Mouse (Mus musculus): ENCODE results near the gene Tmem63a. TPM values are rescaled to one million over a fixed set of nuclear protein-coding genes. Genes with fewer than 3 reads are reported as not detected.

Tmem63a gene
- polyA plus RNA-seq, 1 experiment from 2014 or later = 1.2 TPM

- no peaks in the 10 kb centered on the region for H3K27me3 ChIP-seq (ENCODE audit: control insufficient read depth, insufficient read depth, low read depth, low read length)
- no peaks in the 10 kb centered on the region for H3K9me3 ChIP-seq (replicated peaks; ENCODE audit: control insufficient read depth, low read length, poor library complexity, severe bottlenecking)
- no peak overlapping the region for H3K27ac ChIP-seq (ENCODE audit: low read length)
- peaks cover 5% of the 10 kb centered on the region; the same call in 1 of the 2 replicates for H3K36me3 ChIP-seq (ENCODE audit: control insufficient read depth, insufficient read depth, low read length)
- WGBS = 61% methylated on average over 6 of the region's 6 CpGs
- no peak for ATAC-seq
- H3K4me3 ChIP-seq (ENCODE audit: low read depth, low read length) = peak overlapping the region; percentile 91
- H3K4me1 ChIP-seq (ENCODE audit: control insufficient read depth, insufficient read depth, low read length) = peaks cover 17% of the 10 kb centered on the region
- H3K9ac ChIP-seq (ENCODE audit: low read depth, low read length) = peak overlapping the region; percentile 96
- H3K4me2 ChIP-seq (ENCODE audit: low read length) = peak overlapping the region; percentile 96
Measured at GRCm38 (mm10) chr1:180905307-180905706, 36.8 kb upstream of the Tmem63a start.

DNA sequence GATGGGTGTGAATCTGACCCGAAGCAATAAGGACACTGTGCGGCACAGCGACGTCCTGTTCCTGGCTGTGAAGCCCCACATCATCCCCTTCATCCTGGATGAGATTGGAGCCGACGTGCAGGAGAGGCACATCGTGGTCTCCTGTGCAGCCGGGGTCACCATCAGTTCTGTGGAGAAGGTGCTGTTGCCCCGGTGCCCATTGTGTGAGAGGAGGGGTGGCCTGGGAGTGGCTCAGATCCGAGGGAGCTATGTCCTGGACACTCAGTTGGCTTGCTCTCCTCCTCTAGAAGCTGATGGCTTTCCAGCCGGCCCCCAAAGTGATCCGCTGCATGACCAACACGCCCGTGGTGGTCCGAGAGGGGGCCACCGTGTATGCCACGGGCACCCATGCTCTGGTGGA, 36.3 kb upstream of the Tmem63a start:
- Histone ChIP-seq H3K9ac (ENCODE audit: low read depth, low read length) (peak overlapping the region; percentile 96), H3K36me3 (ENCODE audit: control insufficient read depth, insufficient read depth, low read length) (peaks cover 5% of the 10 kb centered on the region; the same call in 1 of the 2 replicates), H3K27me3 (ENCODE audit: control insufficient read depth, insufficient read depth, low read depth, low read length) (no peaks in the 10 kb centered on the region), H3K27ac (ENCODE audit: low read length) (no peak overlapping the region), H3K4me1 (ENCODE audit: control insufficient read depth, insufficient read depth, low read length) (peaks cover 17% of the 10 kb centered on the region), H3K9me3 (replicated peaks; ENCODE audit: control insufficient read depth, low read length, poor library complexity, severe bottlenecking) (no peaks in the 10 kb centered on the region), H3K4me3 (ENCODE audit: low read depth, low read length) (no peak overlapping the region), H3K4me2 (ENCODE audit: low read length) (peak overlapping the region; percentile 96)
- no peak for ATAC-seq
- 94% methylated on average over 17 of the region's 17 CpGs for WGBS

DNA sequence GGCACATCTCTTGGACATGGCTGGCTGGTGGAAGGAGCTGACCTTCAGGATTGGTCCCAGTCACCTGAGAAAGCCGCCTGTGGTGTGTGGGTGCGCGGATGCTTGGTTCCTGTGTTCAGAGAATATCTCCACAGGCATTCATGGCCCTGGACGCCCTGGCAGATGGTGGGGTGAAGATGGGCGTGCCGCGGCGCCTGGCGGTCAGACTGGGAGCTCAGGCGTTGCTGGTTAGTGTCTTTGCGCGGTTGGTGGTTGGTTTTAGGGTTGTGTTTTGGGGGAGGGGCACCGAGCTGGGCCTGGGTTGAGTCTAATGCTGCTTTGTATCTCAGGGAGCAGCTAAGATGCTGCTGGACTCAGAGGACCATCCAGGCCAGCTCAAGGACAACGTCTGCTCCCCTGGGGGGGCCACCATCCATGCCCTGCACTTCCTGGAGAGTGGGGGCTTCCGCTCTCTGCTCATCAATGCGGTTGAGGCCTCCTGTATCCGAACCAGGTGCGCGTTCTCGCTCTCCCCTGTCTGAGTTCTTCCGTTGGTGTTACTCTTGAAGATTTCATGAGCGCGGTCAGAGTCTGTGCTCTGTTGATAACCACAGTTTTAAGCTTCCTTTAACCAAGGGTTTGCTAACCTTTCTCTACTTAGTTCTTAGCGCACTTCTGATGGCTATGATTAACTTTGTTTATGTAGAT, 35.5 kb upstream of the Tmem63a start:
- WGBS = 93% methylated on average over 24 of the region's 24 CpGs
- Histone ChIP-seq H3K9me3 (replicated peaks; ENCODE audit: control insufficient read depth, low read length, poor library complexity, severe bottlenecking) (no peaks in the 10 kb centered on the region), H3K4me1 (ENCODE audit: control insufficient read depth, insufficient read depth, low read length) (peaks cover 17% of the 10 kb centered on the region), H3K27me3 (ENCODE audit: control insufficient read depth, insufficient read depth, low read depth, low read length) (no peaks in the 10 kb centered on the region), H3K27ac (ENCODE audit: low read length) (no peak overlapping the region), H3K36me3 (ENCODE audit: control insufficient read depth, insufficient read depth, low read length) (peaks cover 5% of the 10 kb centered on the region; the same call in 1 of the 2 replicates), H3K9ac (ENCODE audit: low read depth, low read length) (no peak overlapping the region), H3K4me2 (ENCODE audit: low read length) (no peak overlapping the region), H3K4me3 (ENCODE audit: low read depth, low read length) (no peak overlapping the region)
- no peak for ATAC-seq

DNA sequence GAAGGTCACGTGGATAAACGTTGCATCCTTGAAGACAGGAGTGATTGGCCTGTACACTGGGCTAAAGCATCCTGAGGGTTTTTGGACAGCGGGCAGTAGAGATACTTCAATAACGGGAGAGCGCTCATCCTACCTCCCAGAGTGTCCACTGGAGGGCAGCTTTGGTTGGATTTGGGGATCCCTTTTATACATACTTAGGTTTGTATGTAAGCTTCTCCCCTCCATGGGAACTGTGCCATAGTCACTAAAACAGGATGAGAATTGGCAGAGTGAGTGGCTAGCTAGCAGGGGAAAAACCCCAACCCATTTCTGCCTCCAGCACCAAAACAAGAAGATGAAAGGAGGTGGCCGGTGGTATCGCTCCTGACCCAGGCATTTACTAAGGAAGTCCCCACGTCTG, 31.0 kb upstream of the Tmem63a start:
- H3K9me3 ChIP-seq (replicated peaks; ENCODE audit: control insufficient read depth, low read length, poor library complexity, severe bottlenecking) = no peaks in the 10 kb centered on the region
- WGBS = 46% methylated on average over 8 of the region's 8 CpGs
- no peak for ATAC-seq
- H3K36me3 ChIP-seq (ENCODE audit: control insufficient read depth, insufficient read depth, low read length) = peaks cover 5% of the 10 kb centered on the region; the same call in 1 of the 2 replicates
- H3K9ac ChIP-seq (ENCODE audit: low read depth, low read length) = no peak overlapping the region
- no peaks in the 10 kb centered on the region for H3K27me3 ChIP-seq (ENCODE audit: control insufficient read depth, insufficient read depth, low read depth, low read length)
- no peaks in the 10 kb centered on the region for H3K4me1 ChIP-seq (ENCODE audit: control insufficient read depth, insufficient read depth, low read length)
- H3K4me2 ChIP-seq (ENCODE audit: low read length) = no peak overlapping the region
- no peak overlapping the region for H3K4me3 ChIP-seq (ENCODE audit: low read depth, low read length)
- no peak overlapping the region for H3K27ac ChIP-seq (ENCODE audit: low read length)

- peaks cover 5% of the 10 kb centered on the region; the same call in 1 of the 2 replicates for H3K36me3 ChIP-seq (ENCODE audit: control insufficient read depth, insufficient read depth, low read length)
- H3K4me2 ChIP-seq (ENCODE audit: low read length) = no peak overlapping the region
- ATAC-seq = no peak
- H3K4me1 ChIP-seq (ENCODE audit: control insufficient read depth, insufficient read depth, low read length) = no peaks in the 10 kb centered on the region
- no peak overlapping the region for H3K9ac ChIP-seq (ENCODE audit: low read depth, low read length)
- no peaks in the 10 kb centered on the region for H3K9me3 ChIP-seq (replicated peaks; ENCODE audit: control insufficient read depth, low read length, poor library complexity, severe bottlenecking)
- WGBS = 62% methylated on average over 18 of the region's 20 CpGs
- H3K4me3 ChIP-seq (ENCODE audit: low read depth, low read length) = no peak overlapping the region
- H3K27me3 ChIP-seq (ENCODE audit: control insufficient read depth, insufficient read depth, low read depth, low read length) = no peaks in the 10 kb centered on the region
- H3K27ac ChIP-seq (ENCODE audit: low read length) = no peak overlapping the region
Measured at GRCm38 (mm10) chr1:180911653-180912287, 30.4 kb upstream of the Tmem63a start.

DNA sequence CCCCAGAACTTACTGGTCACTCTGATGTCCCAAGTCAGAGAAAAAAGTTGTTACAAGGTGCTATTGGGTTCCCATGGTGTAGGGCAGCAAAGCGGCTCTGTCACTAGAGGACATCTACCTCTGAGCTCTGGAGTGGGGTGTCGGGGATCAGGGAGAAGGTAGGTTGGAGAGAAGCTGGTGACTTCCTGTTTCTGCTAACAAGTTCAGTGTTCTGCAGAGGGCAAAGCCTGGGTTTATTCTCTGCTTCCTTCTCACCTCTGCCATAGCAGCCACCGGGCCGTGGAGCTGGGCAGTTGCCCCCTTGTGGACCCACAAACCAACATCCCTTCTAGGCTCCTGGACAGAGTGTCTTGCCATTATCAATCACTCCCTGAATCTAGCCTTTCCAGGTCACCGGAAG, 29.4 kb upstream of the Tmem63a start:
- H3K9ac ChIP-seq (ENCODE audit: low read depth, low read length) = no peak overlapping the region
- H3K9me3 ChIP-seq (replicated peaks; ENCODE audit: control insufficient read depth, low read length, poor library complexity, severe bottlenecking) = no peaks in the 10 kb centered on the region
- H3K27me3 ChIP-seq (ENCODE audit: control insufficient read depth, insufficient read depth, low read depth, low read length) = no peaks in the 10 kb centered on the region
- H3K4me3 ChIP-seq (ENCODE audit: low read depth, low read length) = no peak overlapping the region
- 90% methylated on average over 5 of the region's 5 CpGs for WGBS
- ATAC-seq = no peak
- no peak overlapping the region for H3K27ac ChIP-seq (ENCODE audit: low read length)
- no peaks in the 10 kb centered on the region for H3K36me3 ChIP-seq (ENCODE audit: control insufficient read depth, insufficient read depth, low read length)
- H3K4me2 ChIP-seq (ENCODE audit: low read length) = no peak overlapping the region
- no peaks in the 10 kb centered on the region for H3K4me1 ChIP-seq (ENCODE audit: control insufficient read depth, insufficient read depth, low read length)

DNA sequence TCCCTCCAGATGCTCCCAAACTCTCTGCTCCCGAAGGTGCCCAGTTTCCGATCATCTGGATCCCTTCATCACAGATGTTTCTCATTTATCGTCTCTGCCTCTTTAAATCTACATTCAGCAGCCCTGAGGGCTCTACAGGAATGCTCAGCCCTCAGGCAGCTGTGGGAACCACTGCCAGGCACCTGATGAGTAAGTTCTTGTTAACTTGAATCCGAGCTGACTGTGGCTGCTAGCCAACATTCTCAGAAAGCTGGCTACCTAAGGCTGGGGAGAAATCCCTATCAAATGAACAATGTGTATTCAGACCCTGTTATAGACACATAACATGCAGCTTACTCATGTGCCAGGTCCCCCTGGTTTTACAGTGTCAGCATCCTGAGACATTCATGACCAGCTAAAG, 28.3 kb upstream of the Tmem63a start:
- 64% methylated on average over 4 of the region's 4 CpGs for WGBS
- Histone ChIP-seq H3K4me2 (ENCODE audit: low read length) (no peak overlapping the region), H3K27ac (ENCODE audit: low read length) (no peak overlapping the region), H3K36me3 (ENCODE audit: control insufficient read depth, insufficient read depth, low read length) (no peaks in the 10 kb centered on the region), H3K4me1 (ENCODE audit: control insufficient read depth, insufficient read depth, low read length) (no peaks in the 10 kb centered on the region), H3K4me3 (ENCODE audit: low read depth, low read length) (no peak overlapping the region), H3K9ac (ENCODE audit: low read depth, low read length) (no peak overlapping the region), H3K27me3 (ENCODE audit: control insufficient read depth, insufficient read depth, low read depth, low read length) (no peaks in the 10 kb centered on the region), H3K9me3 (replicated peaks; ENCODE audit: control insufficient read depth, low read length, poor library complexity, severe bottlenecking) (no peaks in the 10 kb centered on the region)
- ATAC-seq = no peak

GRCm38 (mm10) chr1:180916425-180916824, 25.7 kb upstream of the Tmem63a start:
- ATAC-seq = no peak

GRCm38 (mm10) chr1:180917053-180917452, 25.1 kb upstream of the Tmem63a start:
- Histone ChIP-seq H3K4me3 (ENCODE audit: low read depth, low read length) (no peak overlapping the region), H3K4me2 (ENCODE audit: low read length) (no peak overlapping the region), H3K9me3 (replicated peaks; ENCODE audit: control insufficient read depth, low read length, poor library complexity, severe bottlenecking) (no peaks in the 10 kb centered on the region), H3K9ac (ENCODE audit: low read depth, low read length) (no peak overlapping the region), H3K4me1 (ENCODE audit: control insufficient read depth, insufficient read depth, low read length) (0 out of 2 replicates have a peak, but pooled peaks cover 2% of the 10 kb centered on the region), H3K27me3 (ENCODE audit: control insufficient read depth, insufficient read depth, low read depth, low read length) (no peaks in the 10 kb centered on the region), H3K36me3 (ENCODE audit: control insufficient read depth, insufficient read depth, low read length) (no peaks in the 10 kb centered on the region), H3K27ac (ENCODE audit: low read length) (no peak overlapping the region)
- ATAC-seq = no peak
- 67% methylated on average over 1 of the region's 1 CpGs for WGBS

More at GRCm38 (mm10) chr1:180916425-180916824, 25.7 kb upstream of the Tmem63a start:
- H3K4me3 ChIP-seq (ENCODE audit: low read depth, low read length) = no peak overlapping the region
- H3K4me2 ChIP-seq (ENCODE audit: low read length) = no peak overlapping the region
- no peaks in the 10 kb centered on the region for H3K27me3 ChIP-seq (ENCODE audit: control insufficient read depth, insufficient read depth, low read depth, low read length)
- no peak overlapping the region for H3K9ac ChIP-seq (ENCODE audit: low read depth, low read length)
- H3K4me1 ChIP-seq (ENCODE audit: control insufficient read depth, insufficient read depth, low read length) = 0 out of 2 replicates have a peak, but pooled peaks cover 2% of the 10 kb centered on the region
- no peaks in the 10 kb centered on the region for H3K36me3 ChIP-seq (ENCODE audit: control insufficient read depth, insufficient read depth, low read length)
- no peak overlapping the region for H3K27ac ChIP-seq (ENCODE audit: low read length)
- WGBS = 89% methylated on average over 11 of the region's 11 CpGs
- no peaks in the 10 kb centered on the region for H3K9me3 ChIP-seq (replicated peaks; ENCODE audit: control insufficient read depth, low read length, poor library complexity, severe bottlenecking)
